Mouse (Mus musculus) G1E-ER4 (cell line): ENCODE results near the gene Acat1. TPM values are rescaled to one million over a fixed set of nuclear protein-coding genes. Genes with fewer than 3 reads are reported as not detected.

Experiments used
- GATA1 ChIP-seq: IDR thresholded peaks from one replicate; pipeline ENCODE4 v1.8.0; 2012; ENCODE audit warnings: low read length, inconsistent platforms
- polyA plus RNA-seq: library from polyadenylated mRNA; stranded (reverse); fragments of >175 nt; gene quantifications from 2 replicates; pipeline ENCODE4 v1.2.3, GENCODE M21; 2012

The Acat1 gene
- polyA plus RNA-seq, 1 experiment: 36.6 TPM

DNA sequence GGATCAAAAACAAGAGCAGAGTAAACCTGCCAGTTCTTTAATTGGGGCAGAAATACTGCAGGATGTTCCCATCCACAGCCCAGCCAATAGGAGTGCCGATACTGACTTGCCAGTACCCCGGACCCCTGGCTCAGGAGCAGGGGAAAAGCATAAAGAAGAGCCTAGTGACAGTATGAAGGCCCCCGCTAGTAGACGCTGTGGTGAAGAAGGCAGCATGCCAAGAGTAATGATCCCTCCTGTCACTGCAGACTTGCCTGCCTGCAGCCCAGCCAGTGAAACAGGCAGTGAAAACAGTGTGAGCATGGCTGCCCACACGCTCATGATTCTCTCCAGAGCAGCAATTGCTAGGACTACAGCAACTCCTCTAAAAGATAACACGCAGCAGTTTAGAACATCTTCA, 39.5 kb downstream of the Acat1 start:
- no peak for TF ChIP-seq GATA1

DNA sequence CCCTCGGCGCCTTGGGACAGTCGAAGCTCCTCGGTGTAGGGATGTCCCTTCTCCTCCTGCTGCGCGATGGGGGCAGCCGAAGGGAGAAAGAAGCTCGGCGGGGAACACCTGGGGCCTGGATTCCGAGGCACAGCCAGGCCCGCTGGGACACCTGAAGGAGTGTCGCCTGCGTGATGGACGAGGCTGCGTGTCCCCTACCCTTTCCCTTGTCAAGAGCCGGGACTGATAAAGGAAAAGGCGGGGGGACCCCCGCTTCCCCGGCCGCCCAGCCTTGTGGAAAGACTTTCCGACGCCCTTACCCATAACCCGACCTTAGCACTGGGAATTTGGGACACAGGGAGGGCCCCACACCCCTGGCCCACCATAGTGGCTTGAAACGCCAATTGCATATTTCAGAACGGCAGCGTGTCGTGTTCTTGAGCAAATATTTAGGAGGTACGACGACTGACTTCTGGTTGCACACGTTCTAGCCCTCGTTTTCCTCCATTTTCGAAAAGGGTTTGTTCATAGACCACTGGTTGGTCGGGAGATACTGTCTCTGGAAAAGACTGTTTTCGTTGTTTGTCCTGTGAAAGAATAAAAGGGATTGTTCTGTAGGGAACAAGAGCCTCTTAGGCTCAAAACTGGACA, 72.7 kb downstream of the Acat1 start:
- TF ChIP-seq GATA1: no peak

DNA sequence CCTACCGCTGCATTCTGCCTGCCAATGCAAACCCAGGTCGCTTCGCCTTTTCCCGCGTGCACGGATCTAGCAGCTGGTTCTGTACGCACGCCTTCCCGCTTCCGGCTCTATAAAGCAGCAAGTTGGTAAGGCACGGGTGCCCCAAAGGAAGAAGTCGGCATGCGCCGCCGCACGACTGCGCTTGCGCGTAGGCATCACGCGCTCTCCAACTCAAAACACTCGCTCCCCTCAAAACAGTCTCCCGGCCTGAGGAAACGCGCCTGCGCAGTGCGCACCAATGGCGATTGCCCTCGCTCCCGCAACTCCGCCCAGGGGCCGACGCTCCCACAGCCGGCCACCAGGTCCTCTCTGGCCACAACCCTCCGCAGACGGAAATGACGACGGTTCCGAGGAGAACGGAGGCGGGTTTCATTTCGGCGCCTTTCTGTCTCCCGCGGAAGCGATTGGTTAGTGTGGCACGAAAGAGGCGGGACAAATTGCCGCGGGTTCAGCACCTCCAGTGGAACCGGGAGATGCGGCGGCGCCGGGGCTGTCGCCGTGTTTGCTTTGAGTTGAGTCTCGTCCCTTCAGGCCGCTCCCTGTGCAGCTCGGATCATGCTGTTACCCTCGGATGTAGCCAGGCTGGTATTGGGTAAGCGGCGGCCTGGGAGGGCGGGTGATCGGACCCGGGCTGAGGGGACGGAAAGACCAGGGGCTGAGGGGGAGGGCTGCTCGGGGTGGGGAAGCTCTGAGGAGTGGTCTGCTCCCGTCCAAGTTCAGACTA, 73.4 kb downstream of the Acat1 start, which contains the start of the genes Atm and Npat:
TSS of gene Atm (minus strand) at position 183 of the 763 bp plus-strand sequence.
TSS of gene Npat (plus strand) at position 490 of the 763 bp plus-strand sequence.
- TF ChIP-seq GATA1: no peak

DNA sequence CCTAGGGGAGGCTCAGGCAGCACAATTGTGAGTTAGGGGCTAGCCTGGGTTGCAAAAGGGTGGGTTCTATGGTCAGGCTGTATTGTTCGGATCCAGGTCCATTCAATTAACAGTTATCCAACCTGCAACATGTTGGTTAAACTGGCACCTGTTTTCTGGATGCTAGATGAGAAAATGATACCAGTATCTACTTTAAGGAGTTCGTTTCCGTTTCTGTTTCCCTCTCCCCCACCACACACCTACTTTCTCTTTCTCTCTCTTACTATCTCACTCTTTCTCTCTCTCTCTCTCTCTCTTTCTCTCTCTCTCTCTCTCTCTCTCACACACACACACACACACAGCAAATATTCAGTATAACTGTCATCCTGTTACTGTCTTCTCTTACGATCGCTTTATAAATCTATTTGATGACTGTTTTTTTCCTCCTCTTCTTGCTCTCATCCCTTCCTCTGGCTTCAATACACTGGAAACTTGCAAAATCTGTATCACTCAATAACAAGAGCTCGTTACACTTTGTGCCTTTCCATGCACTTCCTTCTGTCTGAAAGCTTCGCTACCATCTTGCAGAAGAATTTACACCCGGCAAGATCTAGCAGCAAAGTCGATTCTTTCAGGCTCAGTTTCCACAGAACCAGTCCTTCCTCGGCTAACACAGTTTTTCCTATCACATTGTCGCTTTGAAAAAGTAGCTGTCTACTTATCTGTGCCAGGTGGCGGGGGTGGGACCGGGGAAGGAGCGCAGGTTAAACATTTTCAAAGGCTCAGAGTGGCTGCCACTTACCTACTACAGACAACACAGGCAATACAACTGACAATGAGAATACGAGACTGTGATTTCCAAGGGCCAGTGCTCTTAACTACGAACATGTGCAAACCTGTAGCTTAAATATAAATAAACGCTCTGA, 74.5 kb downstream of the Acat1 start:
- no peak for TF ChIP-seq GATA1

Other genes with a start within 250 kb of the Acat1 start
- not detected in 2 replicates for gene Kdelc2, start 226.4 kb downstream of the Acat1 start, polyA plus RNA-seq
- not detected in 2 replicates for gene 4930550C14Rik, start 208.1 kb downstream of the Acat1 start, polyA plus RNA-seq
- 0.63 and 0.97 TPM in 2 replicates for gene Atm, start 73.6 kb downstream of the Acat1 start, polyA plus RNA-seq
- gene Npat, start 73.3 kb downstream of the Acat1 start, polyA plus RNA-seq: 1.0 and 1.3 TPM in 2 replicates
- 7.0 and 12.2 TPM in 2 replicates for gene Cul5, start 59.6 kb upstream of the Acat1 start, polyA plus RNA-seq
- gene Rab39, start 95.8 kb upstream of the Acat1 start, polyA plus RNA-seq: not detected in 2 replicates
- gene Slc35f2, start 161.2 kb upstream of the Acat1 start, polyA plus RNA-seq: not detected in 2 replicates
- gene Sln, start 239.8 kb upstream of the Acat1 start, polyA plus RNA-seq: not detected in 2 replicates